Mouse (Mus musculus): ENCODE measurements around the gene Trpc1. TPM values are rescaled to one million over a fixed set of nuclear protein-coding genes. Genes with fewer than 3 reads are reported as not detected.

The Trpc1 gene
- polyA plus RNA-seq (2012; rRNA removed): 1.3 and 1.4 TPM in 2 replicates

DNA sequence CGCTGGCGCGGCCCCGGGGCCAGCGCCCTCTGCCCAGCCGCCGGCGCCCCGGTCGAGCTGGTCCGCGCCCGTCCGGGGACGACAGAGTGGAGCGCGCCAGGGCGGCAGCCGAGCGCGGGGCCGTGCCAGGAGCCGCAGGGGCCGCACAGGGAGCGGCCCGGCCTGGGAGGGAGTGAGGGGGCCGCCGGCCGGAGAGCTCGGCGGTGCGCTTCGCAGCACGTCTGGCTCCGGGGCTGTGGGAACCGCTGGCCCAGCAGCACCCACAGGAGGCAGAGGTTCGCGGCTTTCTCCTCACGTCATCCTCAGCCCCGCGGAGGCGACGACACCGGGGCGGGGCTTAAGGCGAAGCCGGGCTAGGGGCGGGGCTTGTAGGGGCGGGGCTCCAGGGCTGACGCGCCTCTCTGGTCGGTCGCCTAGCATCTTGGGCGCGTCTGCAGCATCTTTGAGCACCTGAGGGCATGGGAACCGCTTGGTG is at the start of gene Trpc1:
Gene Trpc1 (minus strand): TSS at position 339 of the 475 bp plus-strand sequence.
- no peak for DNase-seq (ENCODE audit: low read depth)

DNA sequence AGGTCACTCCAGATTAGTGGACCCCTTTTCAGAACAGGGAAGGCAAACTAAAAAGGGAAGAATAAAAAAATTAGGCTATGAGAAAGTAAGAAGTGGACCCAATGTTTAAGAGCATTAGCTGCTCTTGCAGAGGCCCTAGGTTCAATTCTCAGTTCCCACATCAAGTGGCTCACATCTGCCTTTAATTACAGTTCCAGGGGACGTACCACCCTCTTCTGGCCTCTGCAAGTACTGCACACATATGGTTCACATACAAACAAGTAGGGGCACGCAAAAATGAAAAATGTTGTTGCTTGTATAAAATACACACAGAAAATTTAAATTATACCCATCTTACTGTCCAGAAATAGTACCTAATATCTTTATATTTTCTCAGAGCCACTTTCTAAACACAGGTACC is 46.1 kb upstream of the Trpc1 start:
- DNase-seq (ENCODE audit: low read depth): no peak

- DNase-seq (ENCODE audit: low read depth): no peak
Measured at GRCm38 (mm10) chr9:95795844-95796243, 45.7 kb upstream of the Trpc1 start.

- no peak for DNase-seq (ENCODE audit: low read depth)
Measured at GRCm38 (mm10) chr9:95795077-95795784, 45.1 kb upstream of the Trpc1 start.

GRCm38 (mm10) chr9:95793986-95794744 is 44.0 kb upstream of the Trpc1 start:
- no peak for DNase-seq (ENCODE audit: low read depth)

GRCm38 (mm10) chr9:95784888-95785511 is 34.8 kb upstream of the Trpc1 start:
- DNase-seq (ENCODE audit: low read depth): no peak

GRCm38 (mm10) chr9:95783646-95784293 is 33.6 kb upstream of the Trpc1 start:
- no peak for DNase-seq (ENCODE audit: low read depth)

GRCm38 (mm10) chr9:95771671-95772070 is 21.5 kb upstream of the Trpc1 start:
- no peak for DNase-seq (ENCODE audit: low read depth)

DNA sequence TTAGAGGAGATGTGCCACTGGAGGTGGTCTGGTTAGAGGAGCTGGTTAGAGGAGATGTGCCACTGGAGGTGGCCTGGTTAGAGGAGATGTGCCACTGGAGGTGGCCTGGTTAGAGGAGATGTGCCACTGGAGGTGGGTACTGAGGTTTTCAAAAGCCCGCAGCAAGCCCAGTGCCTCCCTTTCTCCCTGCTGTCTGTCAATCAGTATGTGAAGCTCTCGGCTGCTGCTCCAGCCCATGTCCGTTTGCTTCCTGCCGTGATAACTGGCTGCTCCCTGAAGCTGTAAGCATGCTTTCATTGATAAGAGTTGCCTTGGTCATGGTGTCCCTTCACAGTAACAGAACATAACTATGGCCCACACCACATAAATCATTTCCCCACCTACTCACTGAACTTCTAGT is 13.0 kb upstream of the Trpc1 start:
- no peak for DNase-seq (ENCODE audit: low read depth)

DNA sequence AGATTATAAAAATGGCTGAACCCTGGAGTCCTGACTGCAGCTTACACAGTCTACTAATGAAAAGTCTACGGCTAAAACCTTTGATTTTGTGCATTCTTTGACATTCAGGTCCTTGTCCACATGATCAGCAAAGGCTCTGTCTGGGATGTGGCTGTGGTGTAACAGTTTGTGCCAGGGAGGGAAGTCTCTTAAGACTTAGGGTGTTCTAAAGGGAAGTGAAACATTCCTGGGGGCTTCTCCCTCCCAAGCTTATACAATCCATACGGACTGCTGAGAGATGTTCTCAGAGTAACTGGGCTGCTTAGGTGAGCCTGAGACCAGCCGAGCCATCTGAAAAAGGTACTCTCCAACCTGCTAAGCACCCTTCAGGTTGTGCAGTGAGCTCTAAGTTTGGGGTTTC is 12.1 kb upstream of the Trpc1 start:
- DNase-seq (ENCODE audit: low read depth): no peak

GRCm38 (mm10) chr9:95761381-95761780 is 11.2 kb upstream of the Trpc1 start:
- DNase-seq (ENCODE audit: low read depth): no peak

DNA sequence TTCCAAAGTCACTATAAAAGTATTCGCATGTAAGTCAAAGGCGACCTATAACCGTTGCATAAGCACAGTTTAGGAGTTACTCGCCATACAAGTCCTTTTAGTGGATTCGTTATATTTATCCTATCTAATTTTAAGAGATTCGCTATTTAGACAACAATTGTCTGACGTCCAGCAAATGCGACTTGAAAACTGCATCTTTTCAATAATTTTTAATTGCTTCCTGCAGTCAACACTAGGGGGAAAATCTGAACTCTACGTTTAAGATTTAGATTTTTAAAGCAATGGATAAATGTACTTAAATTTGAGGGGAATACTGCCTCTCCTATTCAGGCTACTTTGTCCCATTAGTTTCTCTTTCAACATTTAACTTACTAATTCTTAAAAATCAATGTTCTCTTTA is 571 bp upstream of the Trpc1 start:
- no peak for DNase-seq (ENCODE audit: low read depth)

GRCm38 (mm10) chr9:95749461-95749928 is 680 bp downstream of the Trpc1 start:
- no peak for DNase-seq (ENCODE audit: low read depth)

GRCm38 (mm10) chr9:95747298-95747697 is 2.9 kb downstream of the Trpc1 start:
- DNase-seq (ENCODE audit: low read depth): no peak

- DNase-seq (ENCODE audit: low read depth): no peak
Measured at GRCm38 (mm10) chr9:95744845-95745613, 5.1 kb downstream of the Trpc1 start.

DNA sequence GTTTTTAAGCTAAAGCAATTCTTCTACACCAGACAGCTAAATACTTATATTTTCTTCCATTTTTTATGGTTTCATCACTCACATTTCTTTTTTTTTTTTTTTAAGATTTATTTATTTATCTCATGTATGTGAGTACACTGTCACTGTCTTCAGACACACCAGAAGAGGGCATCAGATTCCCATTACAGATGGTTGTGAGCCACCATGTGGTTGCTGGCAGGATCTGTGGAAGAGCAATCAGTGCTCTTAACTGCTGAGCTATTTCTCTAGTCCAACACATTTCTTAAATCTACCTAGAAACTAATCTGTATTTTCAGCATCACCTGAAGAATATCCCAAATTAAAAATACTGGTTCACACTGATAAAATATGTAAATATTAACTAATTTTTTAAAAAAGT is 13.9 kb downstream of the Trpc1 start:
- DNase-seq (ENCODE audit: low read depth): no peak

DNA sequence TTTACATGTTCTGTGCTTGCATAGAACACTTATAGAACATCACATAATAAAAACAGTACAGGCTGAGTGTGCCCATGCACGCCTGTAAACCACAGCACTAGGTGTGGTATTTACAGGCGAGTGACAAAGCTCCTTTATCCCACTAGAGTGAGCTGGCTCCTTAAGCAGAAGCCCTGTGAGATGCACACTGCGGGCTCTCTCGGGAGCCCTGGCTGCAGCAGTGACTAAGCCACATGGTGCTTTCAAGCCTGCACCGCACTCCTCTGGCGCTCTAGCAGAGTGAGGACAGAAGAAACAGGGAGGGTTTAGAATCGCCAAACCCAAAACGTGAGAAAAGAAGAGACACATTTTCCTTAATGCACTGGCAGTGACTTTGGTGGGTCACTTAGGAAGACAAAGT is 37.6 kb downstream of the Trpc1 start:
- no peak for DNase-seq (ENCODE audit: low read depth)

GRCm38 (mm10) chr9:95708943-95709342 is 41.2 kb downstream of the Trpc1 start:
- DNase-seq (ENCODE audit: low read depth): no peak

GRCm38 (mm10) chr9:95705371-95705770 is 44.8 kb downstream of the Trpc1 start:
- DNase-seq (ENCODE audit: low read depth): no peak

GRCm38 (mm10) chr9:95704078-95704477 is 46.1 kb downstream of the Trpc1 start:
- no peak for DNase-seq (ENCODE audit: low read depth)

DNA sequence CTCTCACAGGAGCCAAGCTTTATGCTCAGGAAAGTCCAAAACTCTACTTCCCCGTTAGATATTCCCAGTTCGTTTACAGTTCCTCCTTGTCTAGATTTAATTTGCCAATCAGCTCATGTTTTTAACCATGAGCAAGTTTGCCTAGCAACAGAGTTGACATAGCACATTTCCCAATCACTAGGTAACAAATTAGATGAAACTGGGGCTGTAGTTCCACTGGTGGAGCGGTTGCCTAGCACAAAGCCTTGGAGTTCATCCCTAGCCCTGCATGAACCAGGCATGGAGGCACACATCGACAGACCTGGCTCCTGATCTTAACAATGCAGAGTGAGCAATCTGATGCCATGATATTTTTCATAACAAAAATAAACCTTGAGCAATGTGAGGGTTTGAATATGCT is 50.9 kb downstream of the Trpc1 start:
- no peak for DNase-seq (ENCODE audit: low read depth)
